Mouse (Mus musculus) thymus, adult 2 months (tissue): Measurements from ENCODE around the gene Rpusd2. TPM values are rescaled to one million over a fixed set of nuclear protein-coding genes. Genes with fewer than 3 reads are reported as not detected.
"Not testable (repeated sequence)": the region's sequence is repeated elsewhere in the genome, so short reads cannot be mapped to it uniquely, and the experiment has no call there.

ENCODE experiments used
- DNase-seq: peaks from one replicate; pipeline ENCODE4 v3.0.0; 2021
- H3K27ac ChIP-seq: fragments of 200-500 bp; 2 replicates; pipeline ENCODE4 v1.5.1; 2012; ENCODE audit warnings: low read length, control low read depth; ENCODE audit not compliant: control insufficient read depth, insufficient read depth
- H3K27me3 ChIP-seq: fragments of 200-500 bp; 2 replicates; pipeline ENCODE4 v1.6.1; 2012; ENCODE audit warnings: mild to moderate bottlenecking, low read length, moderate library complexity, mixed read lengths; ENCODE audit not compliant: control insufficient read depth, insufficient read depth
- H3K36me3 ChIP-seq: fragments of 200-500 bp; 2 replicates; pipeline ENCODE4 v1.6.1; 2012; ENCODE audit warnings: mild to moderate bottlenecking, low read length, moderate library complexity; ENCODE audit not compliant: control insufficient read depth, insufficient read depth
- H3K4me1 ChIP-seq: fragments of 200-500 bp; replicated peaks from 2 replicates; pipeline ENCODE4 v1.6.1; 2012; ENCODE audit warnings: low read length; ENCODE audit not compliant: control insufficient read depth, insufficient read depth
- H3K4me3 ChIP-seq: fragments of 200-500 bp; 2 replicates; pipeline ENCODE4 v1.5.1; 2012; ENCODE audit warnings: mild to moderate bottlenecking, low read length, control low read depth, moderate library complexity; ENCODE audit not compliant: control insufficient read depth, insufficient read depth
- CTCF ChIP-seq: fragments of 200-500 bp; IDR thresholded peaks from 2 replicates; pipeline ENCODE4 v1.5.1; 2012; ENCODE audit warnings: mild to moderate bottlenecking, control low read depth, low read length, moderate library complexity, borderline replicate concordance; ENCODE audit not compliant: control insufficient read depth, poor library complexity, insufficient read depth; ENCODE audit errors: extremely low read depth
- POLR2A ChIP-seq: fragments of 200-500 bp; IDR thresholded peaks from 2 replicates; pipeline ENCODE4 v1.6.1; 2012; ENCODE audit warnings: mild to moderate bottlenecking, low read length, control low read depth, moderate library complexity; ENCODE audit not compliant: control insufficient read depth, poor library complexity, insufficient read depth; ENCODE audit errors: extremely low read depth
- WGBS: fragments of 180-500 bp; shearing (Covaris S2); methylation state at CpG from one replicate; pipeline ENCODE4 v1.1.7; 2018; 5-methylcytosine and 5-hydroxymethylcytosine counted together
- polyA plus RNA-seq: library from polyadenylated mRNA; depleted of rRNA; stranded (reverse); fragments of >200 nt; gene quantifications from 2 replicates; pipeline ENCODE4 v1.2.3, GENCODE M21; 2012

The Rpusd2 gene
- polyA plus RNA-seq, 1 experiment, result 7.8 TPM

GRCm38 (mm10) chr2:119006886-119007285, 27.7 kb upstream of the Rpusd2 start:
- H3K4me3 ChIP-seq, result no peak overlapping the region
- no peak overlapping the region for H3K27ac ChIP-seq
- H3K36me3 ChIP-seq, result no peaks in the 10 kb centered on the region
- no peaks in the 10 kb centered on the region for H3K27me3 ChIP-seq
- H3K4me1 ChIP-seq, result no peaks in the 10 kb centered on the region
- DNase-seq, result no peak
- 89% methylated on average over 7 of the region's 7 CpGs for WGBS
- no peak for TF ChIP-seq POLR2A
- TF ChIP-seq CTCF, result no peak

GRCm38 (mm10) chr2:119009376-119009775, 25.2 kb upstream of the Rpusd2 start:
- no peak for DNase-seq
- Histone ChIP-seq H3K4me3 (no peak overlapping the region), H3K27ac (no peak overlapping the region), H3K36me3 (no peaks in the 10 kb centered on the region), H3K4me1 (no peaks in the 10 kb centered on the region), H3K27me3 (no peaks in the 10 kb centered on the region)
- TF ChIP-seq CTCF, result no peak
- no peak for TF ChIP-seq POLR2A
- WGBS, result 98% methylated on average over 2 of the region's 2 CpGs

- no peak for DNase-seq
- TF ChIP-seq CTCF (no peak), POLR2A (no peak)
- peak overlapping the region; percentile 32; the same call in 1 of the 2 replicates for H3K27ac ChIP-seq
- no peak overlapping the region for H3K4me3 ChIP-seq
- H3K4me1 ChIP-seq, result peaks cover 9% of the 10 kb centered on the region
- H3K27me3 ChIP-seq, result no peaks in the 10 kb centered on the region
- WGBS, result 20% methylated on average over 7 of the region's 7 CpGs
- peaks cover 18% of the 10 kb centered on the region; the same call in 1 of the 2 replicates for H3K36me3 ChIP-seq
Observed at GRCm38 (mm10) chr2:119014989-119015388, 19.6 kb upstream of the Rpusd2 start.

- Histone ChIP-seq H3K4me3 (no peak overlapping the region), H3K4me1 (peaks cover 9% of the 10 kb centered on the region), H3K27me3 (no peaks in the 10 kb centered on the region), H3K27ac (no peak overlapping the region), H3K36me3 (peaks cover 18% of the 10 kb centered on the region; the same call in 1 of the 2 replicates)
- 17% methylated on average over 12 of the region's 12 CpGs for WGBS
- TF ChIP-seq CTCF (no peak), POLR2A (no peak)
- DNase-seq, result no peak
Observed at GRCm38 (mm10) chr2:119015604-119016180, 18.9 kb upstream of the Rpusd2 start.

GRCm38 (mm10) chr2:119016312-119016711, 18.3 kb upstream of the Rpusd2 start:
- DNase-seq, H3K4me1 ChIP-seq, H3K4me3 ChIP-seq, H3K27me3 ChIP-seq, H3K27ac ChIP-seq: not testable (repeated sequence)
- H3K36me3 ChIP-seq, result peaks cover 24% of the 10 kb centered on the region
- WGBS, result 64% methylated on average over 4 of the region's 4 CpGs

- Histone ChIP-seq H3K4me3 (no peak overlapping the region), H3K27ac (no peak overlapping the region), H3K27me3 (no peaks in the 10 kb centered on the region), H3K4me1 (peaks cover 9% of the 10 kb centered on the region), H3K36me3 (peaks cover 34% of the 10 kb centered on the region)
- TF ChIP-seq POLR2A (no peak), CTCF (peak; percentile 25; the same call in 1 of the 2 replicates)
- no peak for DNase-seq
- 96% methylated on average over 3 of the region's 3 CpGs for WGBS
Observed at GRCm38 (mm10) chr2:119017647-119018046, 16.9 kb upstream of the Rpusd2 start.
